Mouse (Mus musculus) activated CD4-positive, CD25-positive, alpha-beta regulatory T cell, adult 9 weeks (primary cell): ENCODE results near the gene Glo1. TPM values are rescaled to one million over a fixed set of nuclear protein-coding genes. Genes with fewer than 3 reads are reported as not detected.

ENCODE experiments used
- polyA plus RNA-seq: library from polyadenylated mRNA; unstranded; fragments of 100-300 nt; shearing (Covaris generic); gene quantifications from one replicate; pipeline ENCODE4 v1.2.1, GENCODE M21; 2017

Gene Glo1
- 123 TPM for polyA plus RNA-seq

GRCm38 (mm10) chr17:30626719-30627118 lies at the start of gene Glo1:
Gene Glo1 (minus strand): TSS chr17:30626871.

DNA sequence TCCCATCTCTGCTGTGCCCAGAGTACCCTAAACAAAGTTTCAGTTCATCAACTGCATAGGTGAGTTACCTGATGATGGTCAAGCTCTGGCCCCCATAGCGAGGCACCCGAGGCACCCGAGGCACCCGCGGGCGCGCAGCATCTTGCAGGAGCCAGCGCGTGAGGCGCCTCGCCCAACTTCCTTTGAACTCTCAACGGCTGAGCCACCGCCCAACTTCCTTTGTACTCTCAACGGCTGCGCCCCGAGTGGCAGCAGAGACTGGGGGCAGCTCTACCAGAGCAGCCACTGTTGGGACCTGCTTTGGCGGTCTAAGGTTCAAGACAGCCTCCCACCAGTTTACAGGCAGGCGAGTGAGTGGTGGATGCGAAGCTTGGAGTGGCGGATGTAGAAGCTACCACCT lies 2.5 kb downstream of the Glo1 start, which contains the start of gene Dnah8:
Gene Dnah8, plus strand, starts transcription at position 223 of the 400 bp plus-strand sequence.

GRCm38 (mm10) chr17:30575941-30576773 lies 50.5 kb downstream of the Glo1 start, which contains the start of gene Btbd9:
Gene Btbd9 (minus strand): TSS chr17:30576488.

Other genes starting within 250 kb of the Glo1 start
- 68.9 TPM for gene Btbd9, start 50.4 kb downstream of the Glo1 start, polyA plus RNA-seq
- 30.3 TPM for gene Dnah8, start 2.5 kb downstream of the Glo1 start, polyA plus RNA-seq